Mouse (Mus musculus) stomach, embryonic 15.5 days (tissue): Measurements from ENCODE around the gene Rassf8. TPM values are rescaled to one million over a fixed set of nuclear protein-coding genes. Genes with fewer than 3 reads are reported as not detected.

Experiments
- ATAC-seq: fragments of 200-750 bp; cut with Nextera tagmentation; 2 replicates; pipeline ENCODE4 v1.8.0; 2017; ENCODE audit warnings: low read depth, moderate number of reproducible peaks, moderate TSS enrichment; ENCODE audit not compliant: insufficient read depth, low FRiP score
- H3K27ac ChIP-seq: fragments of 300-500 bp; sonication (generic); 2 replicates; pipeline ENCODE4 v1.5.1; 2015; ENCODE audit warnings: mild to moderate bottlenecking, inconsistent platforms
- H3K27me3 ChIP-seq: fragments of 300-500 bp; sonication (generic); replicated peaks from 2 replicates; pipeline ENCODE4 v1.6.1; 2015; ENCODE audit warnings: inconsistent platforms
- H3K36me3 ChIP-seq: fragments of 300-500 bp; sonication (generic); 2 replicates; pipeline ENCODE4 v1.6.1; 2015; ENCODE audit warnings: inconsistent platforms
- H3K4me1 ChIP-seq: fragments of 300-500 bp; sonication (generic); 2 replicates; pipeline ENCODE4 v1.6.1; 2015; ENCODE audit warnings: inconsistent platforms
- H3K4me2 ChIP-seq: fragments of 300-500 bp; sonication (generic); 2 replicates; pipeline ENCODE4 v1.6.1; 2015; ENCODE audit warnings: mild to moderate bottlenecking, inconsistent platforms
- H3K4me3 ChIP-seq: fragments of 300-500 bp; sonication (generic); replicated peaks from 2 replicates; pipeline ENCODE4 v1.5.1; 2015; ENCODE audit warnings: inconsistent platforms
- H3K9ac ChIP-seq: fragments of 300-500 bp; sonication (generic); 2 replicates; pipeline ENCODE4 v1.6.1; 2015; ENCODE audit warnings: inconsistent platforms
- H3K9me3 ChIP-seq: fragments of 300-500 bp; sonication (generic); 2 replicates; pipeline ENCODE4 v1.6.1; 2016; ENCODE audit warnings: inconsistent platforms
- WGBS: fragments of 180-500 bp; shearing (Covaris S2); methylation state at CpG from one replicate; pipeline ENCODE4 v1.1.7; 2015; 5-methylcytosine and 5-hydroxymethylcytosine counted together
- polyA plus RNA-seq: library from polyadenylated mRNA; unstranded; fragments of >200 nt; fragmentation: Nextera tagmentation; extraction: Ambion mirVana; gene quantifications from 2 replicates; pipeline ENCODE4 v1.2.1, GENCODE M21; 2015

Gene Rassf8
- polyA plus RNA-seq, 1 experiment from 2014 or later = 7.2 TPM

- Histone ChIP-seq H3K36me3 (no peaks in the 10 kb centered on the region), H3K9me3 (no peaks in the 10 kb centered on the region), H3K27me3 (no peaks in the 10 kb centered on the region), H3K27ac (no peak overlapping the region), H3K4me3 (no peak overlapping the region), H3K9ac (no peak overlapping the region), H3K4me1 (peaks cover 11% of the 10 kb centered on the region), H3K4me2 (no peak overlapping the region)
- WGBS = 73% methylated on average over 5 of the region's 5 CpGs
- no peak for ATAC-seq
Measured at GRCm38 (mm10) chr6:145767637-145768036, 21.1 kb downstream of the Rassf8 start.

- no peak overlapping the region for H3K4me2 ChIP-seq
- no peaks in the 10 kb centered on the region for H3K9me3 ChIP-seq
- WGBS = 47% methylated on average over 10 of the region's 10 CpGs
- H3K36me3 ChIP-seq = no peaks in the 10 kb centered on the region
- H3K27me3 ChIP-seq = no peaks in the 10 kb centered on the region
- H3K9ac ChIP-seq = no peak overlapping the region
- peak; percentile 34; the same call in 1 of the 2 replicates for ATAC-seq
- peaks cover 9% of the 10 kb centered on the region for H3K4me1 ChIP-seq
- H3K4me3 ChIP-seq = no peak overlapping the region
- peak overlapping the region; percentile 67 for H3K27ac ChIP-seq
Measured at GRCm38 (mm10) chr6:145768671-145769292, 22.2 kb downstream of the Rassf8 start.

- H3K9ac ChIP-seq = no peak overlapping the region
- H3K27ac ChIP-seq = no peak overlapping the region
- H3K36me3 ChIP-seq = no peaks in the 10 kb centered on the region
- ATAC-seq = no peak
- no peak overlapping the region for H3K4me2 ChIP-seq
- H3K4me3 ChIP-seq = no peak overlapping the region
- WGBS = 84% methylated on average over 11 of the region's 11 CpGs
- H3K4me1 ChIP-seq = peaks cover 7% of the 10 kb centered on the region; the same call in 1 of the 2 replicates
- no peaks in the 10 kb centered on the region for H3K9me3 ChIP-seq
- H3K27me3 ChIP-seq = no peaks in the 10 kb centered on the region
Measured at GRCm38 (mm10) chr6:145769855-145770254, 23.3 kb downstream of the Rassf8 start.

- Histone ChIP-seq H3K9ac (no peak overlapping the region), H3K27me3 (no peaks in the 10 kb centered on the region), H3K4me1 (peaks cover 7% of the 10 kb centered on the region; the same call in 1 of the 2 replicates), H3K4me2 (no peak overlapping the region), H3K9me3 (no peaks in the 10 kb centered on the region), H3K27ac (no peak overlapping the region), H3K4me3 (no peak overlapping the region), H3K36me3 (no peaks in the 10 kb centered on the region)
- 52% methylated on average over 18 of the region's 18 CpGs for WGBS
- peak; percentile 33; the same call in 1 of the 2 replicates for ATAC-seq
Measured at GRCm38 (mm10) chr6:145770272-145771000, 23.9 kb downstream of the Rassf8 start.

GRCm38 (mm10) chr6:145774436-145774835 lies 27.9 kb downstream of the Rassf8 start:
- no peaks in the 10 kb centered on the region for H3K27me3 ChIP-seq
- no peak overlapping the region for H3K9ac ChIP-seq
- H3K27ac ChIP-seq = no peak overlapping the region
- H3K4me1 ChIP-seq = 0 out of 2 replicates have a peak, but pooled peaks cover 7% of the 10 kb centered on the region
- WGBS = 91% methylated on average over 2 of the region's 2 CpGs
- H3K36me3 ChIP-seq = no peaks in the 10 kb centered on the region
- no peak overlapping the region for H3K4me3 ChIP-seq
- H3K4me2 ChIP-seq = no peak overlapping the region
- ATAC-seq = no peak
- H3K9me3 ChIP-seq = no peaks in the 10 kb centered on the region

- ATAC-seq = no peak
Measured at GRCm38 (mm10) chr6:145776241-145776640, 29.7 kb downstream of the Rassf8 start.

GRCm38 (mm10) chr6:145779383-145779782 lies 32.8 kb downstream of the Rassf8 start:
- Histone ChIP-seq H3K9me3 (no peaks in the 10 kb centered on the region), H3K27me3 (no peaks in the 10 kb centered on the region), H3K9ac (no peak overlapping the region), H3K4me2 (no peak overlapping the region), H3K36me3 (no peaks in the 10 kb centered on the region), H3K4me1 (no peaks in the 10 kb centered on the region), H3K4me3 (no peak overlapping the region), H3K27ac (no peak overlapping the region)
- WGBS = 23% methylated on average over 6 of the region's 6 CpGs
- peak; percentile 75; the same call in 1 of the 2 replicates for ATAC-seq

More at GRCm38 (mm10) chr6:145776241-145776640, 29.7 kb downstream of the Rassf8 start:
- no peaks in the 10 kb centered on the region for H3K9me3 ChIP-seq
- no peaks in the 10 kb centered on the region for H3K4me1 ChIP-seq
- 74% methylated on average over 4 of the region's 4 CpGs for WGBS
- no peak overlapping the region for H3K4me3 ChIP-seq
- H3K36me3 ChIP-seq = no peaks in the 10 kb centered on the region
- no peaks in the 10 kb centered on the region for H3K27me3 ChIP-seq
- no peak overlapping the region for H3K9ac ChIP-seq
- H3K27ac ChIP-seq = no peak overlapping the region
- H3K4me2 ChIP-seq = no peak overlapping the region

GRCm38 (mm10) chr6:145780180-145780802 lies 33.7 kb downstream of the Rassf8 start:
- Histone ChIP-seq H3K4me1 (no peaks in the 10 kb centered on the region), H3K27ac (no peak overlapping the region), H3K4me2 (no peak overlapping the region), H3K9me3 (no peaks in the 10 kb centered on the region), H3K4me3 (no peak overlapping the region), H3K36me3 (no peaks in the 10 kb centered on the region), H3K9ac (no peak overlapping the region), H3K27me3 (no peaks in the 10 kb centered on the region)
- WGBS = 54% methylated on average over 8 of the region's 8 CpGs
- ATAC-seq = no peak

- Histone ChIP-seq H3K4me3 (no peak overlapping the region), H3K9ac (no peak overlapping the region), H3K27ac (no peak overlapping the region), H3K4me2 (no peak overlapping the region), H3K27me3 (no peaks in the 10 kb centered on the region), H3K36me3 (no peaks in the 10 kb centered on the region), H3K9me3 (no peaks in the 10 kb centered on the region), H3K4me1 (no peaks in the 10 kb centered on the region)
- no peak for ATAC-seq
- 86% methylated on average over 9 of the region's 9 CpGs for WGBS
Measured at GRCm38 (mm10) chr6:145781256-145781655, 34.7 kb downstream of the Rassf8 start.

- no peak overlapping the region for H3K27ac ChIP-seq
- H3K9ac ChIP-seq = no peak overlapping the region
Measured at GRCm38 (mm10) chr6:145781966-145782365, 35.4 kb downstream of the Rassf8 start.

GRCm38 (mm10) chr6:145787311-145787710 lies 40.8 kb downstream of the Rassf8 start:
- Histone ChIP-seq H3K36me3 (no peaks in the 10 kb centered on the region), H3K27me3 (no peaks in the 10 kb centered on the region), H3K9ac (no peak overlapping the region), H3K4me3 (no peak overlapping the region), H3K9me3 (no peaks in the 10 kb centered on the region), H3K4me2 (no peak overlapping the region), H3K27ac (no peak overlapping the region), H3K4me1 (peaks cover 4% of the 10 kb centered on the region; the same call in 1 of the 2 replicates)
- no peak for ATAC-seq
- WGBS = 80% methylated on average over 2 of the region's 2 CpGs

More at GRCm38 (mm10) chr6:145781966-145782365, 35.4 kb downstream of the Rassf8 start:
- WGBS = 74% methylated on average over 2 of the region's 2 CpGs
- H3K36me3 ChIP-seq = no peaks in the 10 kb centered on the region
- no peak for ATAC-seq
- no peaks in the 10 kb centered on the region for H3K27me3 ChIP-seq
- no peak overlapping the region for H3K4me3 ChIP-seq
- H3K4me1 ChIP-seq = no peaks in the 10 kb centered on the region
- H3K9me3 ChIP-seq = no peaks in the 10 kb centered on the region
- no peak overlapping the region for H3K4me2 ChIP-seq

- ATAC-seq = no peak
- WGBS = 94% methylated on average over 4 of the region's 4 CpGs
Measured at GRCm38 (mm10) chr6:145789738-145790137, 43.2 kb downstream of the Rassf8 start.

More at GRCm38 (mm10) chr6:145789738-145790137, 43.2 kb downstream of the Rassf8 start:
- Histone ChIP-seq H3K4me1 (peaks cover 12% of the 10 kb centered on the region; the same call in 1 of the 2 replicates), H3K27me3 (no peaks in the 10 kb centered on the region), H3K9me3 (no peaks in the 10 kb centered on the region), H3K27ac (no peak overlapping the region), H3K36me3 (no peaks in the 10 kb centered on the region), H3K4me2 (no peak overlapping the region), H3K4me3 (no peak overlapping the region), H3K9ac (no peak overlapping the region)
